Mouse (Mus musculus): ENCODE data around the gene Ttc8.

GRCm38 (mm10) chr12:98899676-98900075, 20.7 kb upstream of the Ttc8 start:
- TF ChIP-seq CTCF (IDR thresholded peaks at IDR 0.05 in 2 of 3, conservative IDR thresholded peaks at IDR 0.05 in 1 of 3; ENCODE audit: control insufficient read depth in 1 of 3, insufficient read depth in 1 of 3, low read depth in 2 of 3, low read length in 3 of 3, poor library complexity in 1 of 3, severe bottlenecking in 1 of 3) (no peak), JUND (IDR thresholded peaks at IDR 0.05; ENCODE audit: low read depth, low read length) (no peak), POLR2A (IDR thresholded peaks at IDR 0.05; ENCODE audit: control insufficient read depth in 1 of 2, insufficient read depth in 1 of 2, low read depth in 1 of 2, low read length in 2 of 2, poor library complexity in 1 of 2) (no peak), USF1 (IDR thresholded peaks at IDR 0.05; ENCODE audit: low read depth, low read length) (no peak), ZNF384 (IDR thresholded peaks at IDR 0.05; ENCODE audit: low read depth, low read length) (no peak), ZKSCAN1 (IDR thresholded peaks at IDR 0.05; ENCODE audit: low read depth, low read length) (no peak), POLR2AphosphoS2 (IDR thresholded peaks at IDR 0.05; ENCODE audit: low read length) (no peak), TCF12 (IDR thresholded peaks at IDR 0.05; ENCODE audit: low read depth, low read length) (no peak), ZMIZ1 (IDR thresholded peaks at IDR 0.05; ENCODE audit: low read depth, low read length) (no peak), ZC3H11A (IDR thresholded peaks at IDR 0.05; ENCODE audit: low read depth, low read length) (no peak), MAX (IDR thresholded peaks at IDR 0.05; ENCODE audit: low read length) (no peak), GABPA (IDR thresholded peaks at IDR 0.05; ENCODE audit: low read depth, low read length) (no peak), TAL1 (IDR thresholded peaks at IDR 0.05; ENCODE audit: low read length) (no peak), UBTF (IDR thresholded peaks at IDR 0.05; ENCODE audit: borderline replicate concordance, insufficient read depth, low read depth, low read length) (no peak)

Measured in MEL (cell line).